In genomic region chr4:53304782-53305385, GRCm38 (mm10) we compare ENCODE assay signal across 16 mouse cellular contexts.
"Had no signal": no experiment of that assay in that cellular context is flagged by ENCODE, and none has a peak within 500 bp of the region (broad histone marks: within the 10 kb centered on the region; RNA-seq: fewer than 3 reads in every experiment).

No protein-coding gene starts in this region.

- H3K27ac ChIP-seq: limb, embryonic 12.5 days; liver, embryonic 14.5 days; midbrain, embryonic 12.5 days; neural tube, embryonic 12.5 days had no signal

- H3K27me3 ChIP-seq: limb, embryonic 12.5 days; limb, embryonic 15.5 days; midbrain, embryonic 12.5 days; neural tube, embryonic 12.5 days had no signal

- ATAC-seq: liver, postnatal 0 days; lung, postnatal 0 days; midbrain, embryonic 16.5 days had no signal

- DNase-seq: kidney, adult 2 months; left cerebral cortex, postnatal 4 days; liver, postnatal 0 days; thymus, adult 2 months; thymus, postnatal 14 days; thymus, postnatal 4 days had no signal

- H3K9ac ChIP-seq: limb, embryonic 12.5 days; limb, embryonic 15.5 days; liver, embryonic 14.5 days; liver, postnatal 0 days; lung, embryonic 14.5 days; midbrain, embryonic 12.5 days; neural tube, embryonic 12.5 days had no signal

- H3K36me3 ChIP-seq: limb, embryonic 12.5 days; limb, embryonic 15.5 days; midbrain, embryonic 12.5 days; neural tube, embryonic 12.5 days had no signal

- H3K4me2 ChIP-seq: limb, embryonic 12.5 days; limb, embryonic 15.5 days; liver, embryonic 11.5 days; lung, embryonic 14.5 days; midbrain, embryonic 12.5 days; neural tube, embryonic 12.5 days had no signal

- H3K4me1 ChIP-seq: limb, embryonic 12.5 days; midbrain, embryonic 12.5 days had no signal

- H3K9me3 ChIP-seq: limb, embryonic 12.5 days; limb, embryonic 15.5 days; midbrain, embryonic 12.5 days; neural tube, embryonic 12.5 days had no signal

- H3K4me3 ChIP-seq: limb, embryonic 12.5 days; limb, embryonic 15.5 days; midbrain, embryonic 12.5 days; myocyte; neural tube, embryonic 12.5 days had no signal
